Mouse (Mus musculus) thymus, adult 18-20 months (tissue): ENCODE results near the gene Sipa1l1.
"Not testable (repeated sequence)": the region's sequence is repeated elsewhere in the genome, so short reads cannot be mapped to it uniquely, and the experiment has no call there.

Experiments used
- DNase-seq, 2 experiments: peaks; one replicate each; pipeline ENCODE4 v3.0.0; 2022; ENCODE audit warnings: mixed read lengths in 2 of 2

Gene Sipa1l1

GRCm38 (mm10) chr12:82441479-82441878 is 272.4 kb downstream of the Sipa1l1 start:
- no peak for DNase-seq

- no peak for DNase-seq
Observed at GRCm38 (mm10) chr12:82446609-82447024, 277.5 kb downstream of the Sipa1l1 start.

GRCm38 (mm10) chr12:82448129-82448815 is 279.2 kb downstream of the Sipa1l1 start:
- no peak for DNase-seq

DNA sequence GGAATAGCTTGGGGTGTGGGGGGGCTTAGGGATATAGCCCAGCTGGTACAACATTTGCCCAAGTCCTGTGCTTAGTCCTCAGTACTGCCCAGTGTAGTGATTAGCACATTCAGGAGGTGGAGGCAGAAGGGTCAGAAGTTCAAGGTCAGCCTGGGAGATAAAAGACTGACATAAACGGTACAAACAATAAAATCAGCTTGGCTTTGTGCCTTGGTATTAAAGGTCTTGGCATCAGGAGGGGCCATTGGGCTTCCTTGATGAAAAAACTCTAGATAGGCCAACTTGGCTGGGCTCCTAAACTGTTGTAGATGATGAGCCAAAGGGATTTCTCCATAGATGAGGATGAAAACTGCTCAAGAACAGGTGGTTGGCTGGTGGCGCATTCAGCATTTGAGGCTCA is 283.3 kb downstream of the Sipa1l1 start:
- DNase-seq = no peak

DNA sequence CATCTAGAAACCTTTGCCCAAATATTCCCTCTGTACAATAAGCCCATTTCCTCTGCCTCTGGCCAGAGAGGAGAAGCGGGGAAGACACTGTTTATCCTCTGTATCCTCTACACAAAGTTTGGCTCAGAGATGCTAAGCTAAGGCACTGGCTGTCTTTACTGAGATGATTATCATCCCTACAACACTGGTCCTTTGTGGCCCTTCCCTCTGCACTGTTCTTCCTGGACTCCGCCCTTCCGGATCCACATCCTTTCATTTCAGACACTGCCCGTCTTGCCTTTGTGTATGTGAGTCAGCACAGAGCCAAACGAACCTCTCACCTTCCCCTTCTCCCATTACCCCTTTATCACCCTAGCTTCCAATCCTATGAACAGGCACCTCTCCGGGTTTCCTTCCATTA is 285.3 kb downstream of the Sipa1l1 start:
- DNase-seq = no peak

DNA sequence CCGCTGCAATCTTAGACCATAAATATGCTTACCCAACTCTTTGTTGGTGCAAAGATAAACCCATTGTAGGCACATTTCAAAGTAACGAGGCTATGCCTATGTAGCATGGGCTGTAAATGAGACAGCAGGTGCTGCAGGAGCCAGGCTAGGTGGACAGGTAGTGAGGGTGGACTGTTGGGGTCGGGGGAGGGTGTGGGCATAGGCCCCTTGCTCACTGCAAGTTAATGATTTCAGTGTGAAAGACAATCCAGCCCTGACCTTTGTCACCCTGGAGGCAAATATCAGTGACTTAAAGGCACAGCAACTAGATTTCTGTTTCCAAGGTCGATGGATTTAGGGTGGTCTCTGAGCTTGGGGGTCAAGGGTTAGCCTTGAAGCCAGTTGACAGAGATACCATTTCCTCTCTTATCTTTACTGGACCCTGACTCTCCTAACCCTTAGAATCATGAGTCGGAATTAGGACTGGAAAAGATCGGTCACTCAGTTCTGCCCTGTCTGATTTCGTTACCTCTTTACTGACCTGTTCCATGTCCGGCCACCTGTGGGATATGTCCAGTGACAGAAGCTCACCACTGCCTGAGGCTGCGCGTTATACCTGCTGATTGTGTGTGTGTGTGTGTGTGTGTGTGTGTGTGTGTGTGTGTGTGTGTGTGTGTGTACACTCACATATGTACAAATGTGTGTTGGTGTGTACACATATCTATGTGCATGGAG is 286.7 kb downstream of the Sipa1l1 start:
- DNase-seq = no peak

DNA sequence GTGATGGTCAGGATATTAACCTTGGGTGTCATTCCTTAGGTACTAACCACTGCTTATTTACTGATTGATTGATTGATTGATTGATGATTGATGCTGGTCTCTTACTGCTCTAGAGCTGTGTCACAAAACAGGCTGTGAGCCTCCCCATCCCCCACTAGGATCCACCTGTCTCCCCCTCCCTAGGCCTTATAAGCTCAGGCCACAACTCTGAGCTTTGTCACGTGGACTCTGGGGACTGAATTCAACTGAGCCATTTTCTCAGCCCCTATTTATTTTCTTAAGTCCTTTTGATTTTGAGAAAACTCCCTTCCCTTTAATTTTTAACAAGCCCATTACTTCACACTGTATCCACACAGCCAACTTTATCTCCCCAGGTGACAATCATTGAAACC is 287.3 kb downstream of the Sipa1l1 start:
- DNase-seq = no peak

- DNase-seq = no peak
Observed at GRCm38 (mm10) chr12:82457609-82458008, 288.5 kb downstream of the Sipa1l1 start.

GRCm38 (mm10) chr12:82458017-82458416 is 288.9 kb downstream of the Sipa1l1 start:
- DNase-seq = no peak

- no peak for DNase-seq
Observed at GRCm38 (mm10) chr12:82467234-82467633, 298.1 kb downstream of the Sipa1l1 start.

GRCm38 (mm10) chr12:82467641-82468040 is 298.5 kb downstream of the Sipa1l1 start:
- DNase-seq = no peak

GRCm38 (mm10) chr12:82468416-82468815 is 299.3 kb downstream of the Sipa1l1 start:
- DNase-seq = no peak

- peak; percentile 73 to 78 for DNase-seq
Observed at GRCm38 (mm10) chr12:82469706-82470361, 300.7 kb downstream of the Sipa1l1 start.

GRCm38 (mm10) chr12:82470362-82470936 is 301.3 kb downstream of the Sipa1l1 start:
- peak in 1 of 2 experiments; percentile 35 for DNase-seq

DNA sequence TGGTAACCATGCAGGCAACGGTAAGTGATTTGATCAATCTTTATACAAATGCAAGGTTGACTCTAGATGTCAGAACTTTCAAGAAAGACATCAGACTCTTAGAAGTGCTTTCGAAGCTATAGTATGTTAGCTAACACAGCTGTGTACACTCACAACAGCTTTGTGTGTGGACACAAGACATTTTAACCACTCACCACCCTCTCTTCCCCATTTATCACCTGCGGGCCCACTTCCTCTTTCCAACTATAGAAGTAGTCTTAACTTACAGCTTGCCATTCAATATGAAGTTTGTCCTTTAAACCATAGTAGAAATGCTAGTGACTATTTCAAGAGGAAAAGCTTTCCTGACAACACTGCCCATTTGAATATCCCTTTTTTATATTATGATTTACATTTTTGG is 303.7 kb downstream of the Sipa1l1 start:
- no peak for DNase-seq

DNA sequence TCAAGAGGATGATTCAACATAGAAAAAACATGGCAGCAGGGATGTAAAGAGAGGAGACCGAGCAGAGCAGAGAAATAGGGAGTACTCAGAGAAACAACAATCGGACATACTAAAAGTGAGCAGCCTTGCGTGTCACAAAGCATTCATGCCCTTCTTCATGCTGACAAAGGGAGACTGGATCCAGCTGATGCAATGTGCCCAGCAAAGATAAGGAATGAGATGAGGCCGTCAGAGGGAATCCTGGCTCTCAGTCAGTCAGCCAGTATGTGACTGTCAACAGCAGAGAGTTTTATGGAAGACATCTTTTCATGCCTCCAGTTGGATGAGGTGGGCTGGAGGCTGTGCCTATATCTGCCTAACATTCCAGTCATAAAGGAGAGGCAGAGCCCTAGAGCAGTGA is 304.1 kb downstream of the Sipa1l1 start:
- no peak for DNase-seq

- no peak for DNase-seq
Observed at GRCm38 (mm10) chr12:82474409-82474808, 305.3 kb downstream of the Sipa1l1 start.

DNA sequence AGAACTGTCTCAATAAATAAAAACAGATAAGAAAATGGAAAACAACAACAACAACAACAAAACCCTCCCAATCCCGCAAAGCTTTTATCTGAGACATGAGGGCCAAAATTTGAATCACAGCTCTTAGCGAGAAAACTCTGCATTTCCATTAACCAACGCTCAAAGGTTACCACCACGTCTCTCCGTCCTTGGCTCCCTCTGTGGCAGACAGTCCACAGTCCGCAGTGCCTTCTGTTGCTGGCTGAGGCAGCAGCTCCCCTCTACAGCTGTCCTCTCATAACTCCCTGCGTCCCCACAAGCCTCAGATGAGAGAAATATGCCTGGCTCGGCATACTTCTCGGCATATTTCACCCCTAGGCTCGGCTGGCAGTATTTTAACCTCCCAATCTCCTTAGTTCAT is 306.9 kb downstream of the Sipa1l1 start:
- DNase-seq = no peak

DNA sequence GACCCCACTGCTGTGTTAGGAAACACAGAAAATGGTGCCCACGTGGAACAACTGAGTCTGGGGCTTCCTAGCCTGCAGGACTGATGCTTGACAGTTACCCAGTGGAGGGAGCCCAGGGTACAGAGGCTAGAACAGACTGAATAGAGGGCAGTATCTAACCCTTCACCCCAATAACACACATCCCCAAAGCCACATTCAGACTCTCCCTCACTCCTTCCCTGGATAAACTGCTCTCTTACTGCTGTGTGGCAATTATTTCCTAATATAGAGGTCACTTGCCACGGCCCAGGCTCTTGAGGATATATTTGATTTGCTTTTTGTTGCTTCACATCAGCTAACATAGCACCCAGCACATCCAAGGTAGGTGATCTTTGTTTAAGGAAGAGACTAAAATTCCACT is 307.5 kb downstream of the Sipa1l1 start:
- DNase-seq = no peak

- no peak for DNase-seq
Observed at GRCm38 (mm10) chr12:82477826-82478225, 308.7 kb downstream of the Sipa1l1 start.

DNA sequence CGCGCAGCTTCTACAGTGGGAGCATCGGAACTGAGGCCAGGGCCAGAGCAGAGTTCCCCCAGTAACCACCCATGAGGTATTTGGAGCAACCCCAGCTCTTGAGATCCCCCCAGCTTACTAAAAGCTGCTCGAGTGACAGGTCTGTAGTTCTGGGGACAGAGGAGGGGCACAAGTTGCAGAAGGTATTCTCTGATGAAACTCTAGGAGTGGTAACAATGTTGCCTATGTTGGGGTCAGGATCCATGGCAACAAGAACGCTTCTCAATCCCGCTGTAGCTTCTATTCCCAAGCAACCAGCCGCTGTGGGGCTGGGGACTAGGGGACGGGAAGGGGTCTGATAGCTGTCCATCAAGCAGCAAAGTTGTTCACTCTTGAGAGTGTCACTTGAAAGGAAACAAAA is 309.1 kb downstream of the Sipa1l1 start:
- no peak for DNase-seq

DNA sequence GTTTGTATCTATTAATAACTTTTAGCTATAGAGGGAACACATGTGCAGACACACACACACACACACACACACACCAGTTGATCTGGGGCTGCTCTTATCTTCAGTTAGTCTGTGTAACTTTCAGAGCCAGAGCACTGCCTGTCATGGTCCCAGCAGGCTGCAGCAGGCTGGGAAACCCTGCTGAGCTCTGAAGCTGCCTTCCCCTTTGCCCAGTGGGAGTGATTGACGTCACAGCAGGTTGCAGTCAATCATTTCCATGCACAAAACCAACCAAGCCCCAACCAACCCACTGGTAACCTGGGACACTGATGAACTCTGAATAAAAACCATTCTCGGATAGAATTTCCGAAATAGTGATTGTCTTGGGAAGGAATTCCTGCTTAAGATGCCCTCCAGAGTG is 310.3 kb downstream of the Sipa1l1 start:
- no peak for DNase-seq

DNA sequence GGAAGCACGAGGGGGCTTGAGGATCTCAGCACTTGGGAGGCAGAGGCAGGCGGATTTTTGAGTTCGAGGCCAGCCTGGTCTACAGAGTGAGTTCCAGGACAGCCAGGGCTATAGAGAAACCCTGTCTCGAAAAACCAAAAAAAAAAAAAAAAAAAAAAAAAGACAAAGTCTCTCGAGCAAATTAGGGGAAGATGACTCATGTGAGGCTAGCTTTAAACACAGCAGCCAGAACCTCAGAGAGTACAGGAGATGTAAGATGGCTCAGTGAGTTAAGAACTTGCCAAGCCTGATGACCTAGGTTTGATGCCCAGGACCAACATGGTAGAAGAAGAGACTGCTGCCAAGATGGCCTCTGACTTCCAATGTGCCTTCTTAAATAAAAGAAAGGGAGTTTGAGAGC is 311.3 kb downstream of the Sipa1l1 start:
- DNase-seq = not testable (repeated sequence)

- DNase-seq = no peak
Observed at GRCm38 (mm10) chr12:82485466-82485865, 316.3 kb downstream of the Sipa1l1 start.
